Mouse (Mus musculus) midbrain, embryonic 16.5 days (tissue): Measurements from ENCODE around the gene Fpgs. TPM values are rescaled to one million over a fixed set of nuclear protein-coding genes. Genes with fewer than 3 reads are reported as not detected.

Experiments used
- ATAC-seq: fragments of 200-750 bp; cut with Nextera tagmentation; 2 replicates; pipeline ENCODE4 v1.8.0; 2017; ENCODE audit warnings: moderate TSS enrichment
- H3K27ac ChIP-seq: fragments of 300-500 bp; sonication (generic); 2 replicates; pipeline ENCODE4 v1.5.1; 2014; ENCODE audit warnings: mild to moderate bottlenecking, low read length, mixed read lengths
- H3K27me3 ChIP-seq: fragments of 300-500 bp; sonication (generic); 2 replicates; pipeline ENCODE4 v1.6.1; 2014; ENCODE audit warnings: low read depth, low read length, mixed read lengths; ENCODE audit not compliant: control insufficient read depth, insufficient read depth
- H3K36me3 ChIP-seq: fragments of 300-500 bp; sonication (generic); 2 replicates; pipeline ENCODE4 v1.6.1; 2014; ENCODE audit warnings: mild to moderate bottlenecking, low read length, moderate library complexity, mixed read lengths; ENCODE audit not compliant: control insufficient read depth, insufficient read depth
- H3K4me1 ChIP-seq: fragments of 300-500 bp; sonication (generic); 2 replicates; pipeline ENCODE4 v1.6.1; 2014; ENCODE audit warnings: mild to moderate bottlenecking, low read length, mixed read lengths; ENCODE audit not compliant: control insufficient read depth, insufficient read depth
- H3K4me2 ChIP-seq: fragments of 300-500 bp; sonication (generic); 2 replicates; pipeline ENCODE4 v1.6.1; 2014; ENCODE audit warnings: mild to moderate bottlenecking, low read length, mixed read lengths
- H3K4me3 ChIP-seq: fragments of 300-500 bp; sonication (generic); 2 replicates; pipeline ENCODE4 v1.5.1; 2014; ENCODE audit warnings: low read depth, mild to moderate bottlenecking, low read length, moderate library complexity, mixed read lengths
- H3K9ac ChIP-seq: fragments of 300-500 bp; sonication (generic); 2 replicates; pipeline ENCODE4 v1.6.1; 2014; ENCODE audit warnings: low read depth, low read length, mixed read lengths
- H3K9me3 ChIP-seq: fragments of 300-500 bp; sonication (generic); replicated peaks from 2 replicates; pipeline ENCODE4 v1.6.1; 2014; ENCODE audit warnings: mild to moderate bottlenecking, low read length, mixed read lengths; ENCODE audit not compliant: control insufficient read depth, poor library complexity, severe bottlenecking
- WGBS: fragments of 180-500 bp; shearing (Covaris S2); extraction: QIAGEN DNeasy Blood & Tissue Kit; methylation state at CpG from one replicate; pipeline ENCODE4 v1.1.7; 2014; 5-methylcytosine and 5-hydroxymethylcytosine counted together
- polyA plus RNA-seq: library from polyadenylated mRNA; unstranded; fragments of >200 nt; fragmentation: Nextera tagmentation; extraction: Ambion mirVana; gene quantifications from 2 replicates; pipeline ENCODE4 v1.2.1, GENCODE M21; 2015

Fpgs gene
- polyA plus RNA-seq, 1 experiment from 2014 or later = 23.5 TPM

DNA sequence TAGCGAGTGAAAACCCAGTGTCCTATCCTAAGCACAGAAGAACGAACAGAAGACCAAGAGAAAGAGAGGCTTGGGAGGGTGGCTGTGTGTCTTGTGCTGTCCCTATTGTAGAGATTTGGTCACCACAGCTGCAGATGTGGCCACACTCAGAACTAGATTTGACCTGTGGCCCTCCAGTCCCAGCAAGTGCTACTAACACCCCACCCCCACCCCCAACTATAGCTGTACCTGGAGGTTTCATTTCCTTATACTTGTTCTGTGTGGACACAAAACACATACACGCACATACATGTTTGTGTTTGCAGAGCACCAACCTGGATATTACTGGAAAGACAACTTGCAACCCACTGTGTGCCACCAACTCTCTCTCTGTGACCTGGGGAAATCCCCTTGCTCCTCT is 16.1 kb upstream of the Fpgs start:
- no peak overlapping the region for H3K4me2 ChIP-seq
- H3K4me1 ChIP-seq = no peaks in the 10 kb centered on the region
- H3K27ac ChIP-seq = no peak overlapping the region
- H3K4me3 ChIP-seq = no peak overlapping the region
- no peaks in the 10 kb centered on the region for H3K27me3 ChIP-seq
- H3K9me3 ChIP-seq = no peaks in the 10 kb centered on the region
- no peak overlapping the region for H3K9ac ChIP-seq
- H3K36me3 ChIP-seq = no peaks in the 10 kb centered on the region
- no peak for ATAC-seq
- WGBS = 88% methylated on average over 3 of the region's 3 CpGs

DNA sequence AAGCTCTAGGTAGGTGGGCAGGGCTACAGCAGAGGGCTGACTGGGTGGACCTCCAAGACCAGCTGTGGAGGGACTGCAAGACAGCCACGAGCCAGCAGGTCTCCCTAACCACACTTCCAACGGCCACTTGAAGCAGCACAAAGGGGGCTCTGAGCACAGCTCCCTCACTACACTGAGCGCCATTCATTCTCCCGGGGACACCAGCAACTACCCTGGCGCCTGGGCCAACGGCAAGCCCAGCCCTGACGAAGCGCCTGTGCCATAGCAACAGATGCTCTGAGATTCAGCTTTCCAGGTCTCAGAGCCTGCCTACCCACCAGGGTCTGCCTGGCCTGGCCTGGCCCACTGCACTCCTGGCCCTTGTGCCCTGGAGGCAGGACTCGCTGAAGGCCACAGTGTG is 14.8 kb upstream of the Fpgs start:
- H3K4me1 ChIP-seq = peaks cover 6% of the 10 kb centered on the region
- WGBS = 44% methylated on average over 9 of the region's 9 CpGs
- no peak overlapping the region for H3K4me3 ChIP-seq
- H3K4me2 ChIP-seq = no peak overlapping the region
- H3K36me3 ChIP-seq = no peaks in the 10 kb centered on the region
- H3K27me3 ChIP-seq = no peaks in the 10 kb centered on the region
- H3K9ac ChIP-seq = no peak overlapping the region
- no peak for ATAC-seq
- no peaks in the 10 kb centered on the region for H3K9me3 ChIP-seq
- no peak overlapping the region for H3K27ac ChIP-seq

GRCm38 (mm10) chr2:32714987-32715425 is 11.1 kb upstream of the Fpgs start:
- Histone ChIP-seq H3K4me3 (no peak overlapping the region), H3K4me1 (peaks cover 18% of the 10 kb centered on the region), H3K27ac (no peak overlapping the region), H3K9me3 (no peaks in the 10 kb centered on the region), H3K9ac (no peak overlapping the region), H3K27me3 (no peaks in the 10 kb centered on the region), H3K4me2 (no peak overlapping the region), H3K36me3 (0 out of 2 replicates have a peak, but pooled peaks cover 3% of the 10 kb centered on the region)
- 61% methylated on average over 4 of the region's 4 CpGs for WGBS
- no peak for ATAC-seq

- Histone ChIP-seq H3K36me3 (peaks cover 10% of the 10 kb centered on the region), H3K9me3 (no peaks in the 10 kb centered on the region), H3K4me1 (peaks cover 18% of the 10 kb centered on the region), H3K27me3 (no peaks in the 10 kb centered on the region), H3K4me2 (peak overlapping the region; percentile 99), H3K9ac (peak overlapping the region; percentile 86), H3K4me3 (no peak overlapping the region; the same call in 1 of the 2 replicates), H3K27ac (peak overlapping the region; percentile 100)
- 64% methylated on average over 11 of the region's 11 CpGs for WGBS
- ATAC-seq = no peak
Measured at GRCm38 (mm10) chr2:32714117-32714986, 10.4 kb upstream of the Fpgs start.

DNA sequence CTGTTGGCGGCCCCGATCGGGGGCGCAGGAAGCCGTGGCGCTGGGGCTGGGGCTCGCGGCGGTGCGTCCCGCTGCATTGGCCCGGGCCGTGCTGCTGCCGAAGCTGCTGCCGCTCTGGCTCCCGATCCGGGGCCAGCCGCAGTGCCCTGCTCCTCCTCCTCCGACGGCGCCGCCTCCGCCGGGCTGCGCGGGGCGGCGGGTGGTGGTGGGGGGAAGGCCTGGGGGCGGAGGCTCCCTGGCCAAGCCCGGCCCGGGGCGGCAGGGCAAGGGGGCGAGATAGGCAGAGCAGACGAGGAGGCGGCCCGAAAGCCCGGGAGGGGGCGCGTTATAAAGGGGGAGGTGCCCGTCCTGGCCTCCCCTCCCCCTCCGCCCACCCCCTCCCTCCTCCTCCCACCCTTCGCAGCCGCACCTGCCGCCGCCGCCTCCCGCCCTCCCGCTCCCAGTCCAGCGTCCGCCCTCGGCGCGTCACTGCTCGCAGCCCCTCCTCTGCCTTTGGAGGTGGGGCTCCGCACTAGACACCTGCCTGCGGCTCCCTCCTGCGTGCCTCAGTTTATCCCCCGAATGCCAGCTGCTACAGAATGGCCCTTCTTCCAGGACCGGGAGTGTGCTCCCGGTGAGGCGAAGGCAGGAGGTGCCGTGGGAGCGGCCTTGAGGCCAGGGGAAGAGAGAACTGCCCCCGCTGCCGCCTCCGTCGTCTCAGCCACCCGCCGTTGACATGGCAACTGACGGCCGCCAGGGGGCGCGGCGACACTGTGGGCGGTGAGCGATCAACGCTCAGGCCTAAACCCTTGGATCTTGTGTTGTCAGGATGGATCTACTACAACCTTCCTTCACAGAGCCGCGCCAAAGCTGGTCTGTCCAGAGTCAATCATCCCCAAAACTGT is 9.2 kb upstream of the Fpgs start, which contains the start of gene Cdk9:
Gene Cdk9, minus strand, starts transcription at position 143 of the 884 bp plus-strand sequence.
- H3K4me2 ChIP-seq = peak within 1 kb of the TSS; percentile 99
- under 1% methylated on average over 49 of the region's 79 CpGs for WGBS
- H3K9ac ChIP-seq = peak within 1 kb of the TSS; percentile 86
- ATAC-seq = peak; percentile 87
- no peaks in the 10 kb centered on the region for H3K27me3 ChIP-seq
- H3K27ac ChIP-seq = peak within 1 kb of the TSS; percentile 100
- peaks cover 18% of the 10 kb centered on the region for H3K4me1 ChIP-seq
- peak within 1 kb of the TSS; percentile 96 for H3K4me3 ChIP-seq
- no peaks in the 10 kb centered on the region for H3K9me3 ChIP-seq
- peaks cover 12% of the 10 kb centered on the region for H3K36me3 ChIP-seq

DNA sequence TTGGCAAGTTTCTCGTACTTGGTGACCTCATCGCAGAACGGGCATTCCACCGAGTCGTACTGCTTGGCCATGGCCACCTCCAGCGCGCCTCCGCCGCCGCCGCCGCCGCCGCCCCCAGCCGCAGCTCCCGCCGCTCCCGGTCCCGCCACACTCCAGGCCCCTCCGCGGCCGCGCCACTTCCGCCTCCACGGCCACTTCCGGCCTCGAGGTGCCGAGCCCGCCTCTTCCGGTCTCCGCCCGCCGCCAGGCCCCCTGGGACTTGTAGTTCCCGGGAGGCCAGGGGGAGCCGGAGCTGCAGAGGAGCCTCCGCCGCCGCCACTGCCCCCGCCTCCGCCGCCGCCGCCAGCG is 8.6 kb upstream of the Fpgs start:
- peak overlapping the region; percentile 99 for H3K4me2 ChIP-seq
- peaks cover 18% of the 10 kb centered on the region for H3K4me1 ChIP-seq
- no peaks in the 10 kb centered on the region for H3K9me3 ChIP-seq
- WGBS = 0% methylated on average over 42 of the region's 44 CpGs
- H3K9ac ChIP-seq = peak overlapping the region; percentile 86
- peak overlapping the region; percentile 100 for H3K27ac ChIP-seq
- peak; percentile 88 for ATAC-seq
- peak overlapping the region; percentile 96 for H3K4me3 ChIP-seq
- H3K27me3 ChIP-seq = no peaks in the 10 kb centered on the region
- H3K36me3 ChIP-seq = peaks cover 16% of the 10 kb centered on the region

GRCm38 (mm10) chr2:32712108-32712551 is 8.2 kb upstream of the Fpgs start:
- ATAC-seq = peak; percentile 20
- peak overlapping the region; percentile 100 for H3K27ac ChIP-seq
- peaks cover 18% of the 10 kb centered on the region for H3K4me1 ChIP-seq
- H3K27me3 ChIP-seq = no peaks in the 10 kb centered on the region
- WGBS = 0% methylated on average over 41 of the region's 41 CpGs
- peak overlapping the region; percentile 86 for H3K9ac ChIP-seq
- H3K4me2 ChIP-seq = peak overlapping the region; percentile 99
- H3K9me3 ChIP-seq = no peaks in the 10 kb centered on the region
- peaks cover 17% of the 10 kb centered on the region for H3K36me3 ChIP-seq
- H3K4me3 ChIP-seq = peak overlapping the region; percentile 96

DNA sequence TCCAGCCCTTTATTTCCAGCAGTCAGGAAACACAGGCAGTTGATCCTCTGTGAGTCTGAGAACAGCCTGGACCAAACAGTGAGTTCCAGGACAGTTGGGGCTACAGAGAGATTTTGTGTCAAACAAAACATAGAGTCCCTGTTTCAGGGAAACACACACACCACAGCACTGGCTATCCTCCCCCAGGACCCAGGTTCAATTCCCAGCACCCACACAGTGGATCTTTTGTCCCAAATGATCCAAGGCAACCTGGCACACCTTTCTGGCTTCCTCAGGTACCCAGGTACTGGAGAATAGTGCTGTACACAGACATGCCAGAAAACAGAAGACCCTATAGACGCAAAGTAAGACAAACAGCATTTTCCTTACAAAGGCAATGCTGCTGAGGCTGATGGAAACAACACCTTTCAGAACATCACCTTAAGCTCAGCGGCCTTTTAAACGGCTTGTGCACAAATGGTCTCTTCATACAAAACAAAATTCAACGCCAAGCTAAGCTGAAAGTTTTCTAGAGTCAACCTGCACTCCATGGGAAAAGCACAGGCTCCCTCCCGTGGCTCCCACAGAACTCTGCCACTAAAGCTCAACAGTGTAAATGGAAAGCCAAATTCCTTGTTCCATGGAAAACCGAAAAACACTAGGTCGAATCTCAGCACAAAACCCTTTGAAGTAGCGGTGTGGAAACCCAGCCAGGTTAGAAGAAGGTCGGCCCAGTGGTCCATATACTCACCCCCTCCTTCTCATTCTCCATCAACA is 7.5 kb upstream of the Fpgs start:
- no peak for ATAC-seq
- peak overlapping the region; percentile 86 for H3K9ac ChIP-seq

More for the DNA sequence above, 7.5 kb upstream of the Fpgs start:
- 26% methylated on average over 9 of the region's 9 CpGs for WGBS
- peak overlapping the region; percentile 99 for H3K4me2 ChIP-seq
- no peak overlapping the region; the same call in 1 of the 2 replicates for H3K27ac ChIP-seq
- H3K27me3 ChIP-seq = no peaks in the 10 kb centered on the region
- H3K9me3 ChIP-seq = no peaks in the 10 kb centered on the region
- peaks cover 18% of the 10 kb centered on the region for H3K4me1 ChIP-seq
- peaks cover 23% of the 10 kb centered on the region for H3K36me3 ChIP-seq
- peak overlapping the region; percentile 96 for H3K4me3 ChIP-seq
